Mouse (Mus musculus) hindbrain, embryonic 13.5 days (tissue): ENCODE measurements at regions not wholly inside any gene's neighbourhood (a gene's known extent, or its start where the extent isn't known, plus 50 kb on each side); places are given as distances from the start of the nearest gene placed in this dataset.
A peak's percentile ranks its signal among the peaks of the same experiment; 100 is the strongest.

Experiments used
- ATAC-seq: fragments of 200-750 bp; cut with Nextera tagmentation; 2 replicates; pipeline ENCODE4 v1.8.0; 2017; ENCODE audit warnings: moderate TSS enrichment; ENCODE audit not compliant: low FRiP score
- H3K27ac ChIP-seq: fragments of 300-500 bp; sonication (generic); 2 replicates; pipeline ENCODE4 v1.5.1; 2015; ENCODE audit warnings: inconsistent platforms, mild to moderate bottlenecking, moderate library complexity
- H3K27me3 ChIP-seq: fragments of 300-500 bp; sonication (generic); 2 replicates; pipeline ENCODE4 v1.6.1; 2015; ENCODE audit warnings: mild to moderate bottlenecking, inconsistent platforms
- H3K36me3 ChIP-seq: fragments of 300-500 bp; sonication (generic); 2 replicates; pipeline ENCODE4 v1.6.1; 2015; ENCODE audit warnings: mild to moderate bottlenecking, inconsistent platforms
- H3K4me1 ChIP-seq: fragments of 300-500 bp; sonication (generic); replicated peaks from 2 replicates; pipeline ENCODE4 v1.6.1; 2015; ENCODE audit warnings: inconsistent platforms
- H3K4me2 ChIP-seq: fragments of 300-500 bp; sonication (generic); 2 replicates; pipeline ENCODE4 v1.6.1; 2015; ENCODE audit warnings: inconsistent platforms, mild to moderate bottlenecking, moderate library complexity
- H3K4me3 ChIP-seq: fragments of 300-500 bp; sonication (generic); 2 replicates; pipeline ENCODE4 v1.5.1; 2015; ENCODE audit warnings: mild to moderate bottlenecking, inconsistent platforms
- H3K9ac ChIP-seq: fragments of 300-500 bp; sonication (generic); 2 replicates; pipeline ENCODE4 v1.6.1; 2015; ENCODE audit warnings: mild to moderate bottlenecking, inconsistent platforms
- H3K9me3 ChIP-seq: fragments of 300-500 bp; sonication (generic); 2 replicates; pipeline ENCODE4 v1.6.1; 2016; ENCODE audit warnings: inconsistent platforms
- WGBS: fragments of 180-500 bp; shearing (Covaris S2); methylation state at CpG from one replicate; pipeline ENCODE4 v1.1.7; 2015; 5-methylcytosine and 5-hydroxymethylcytosine counted together

GRCm38 (mm10) chr11:38886466-38886865, 1650.7 kb upstream of the Tenm2 start:
- no peak overlapping the region for H3K9ac ChIP-seq
- no peak overlapping the region for H3K4me2 ChIP-seq
- no peaks in the 10 kb centered on the region for H3K9me3 ChIP-seq
- no peaks in the 10 kb centered on the region for H3K36me3 ChIP-seq
- H3K27me3 ChIP-seq: no peaks in the 10 kb centered on the region
- H3K4me3 ChIP-seq: no peak overlapping the region
- no peak for ATAC-seq
- H3K27ac ChIP-seq: no peak overlapping the region
- 41% methylated on average over 1 of the region's 1 CpGs for WGBS
- H3K4me1 ChIP-seq: no peaks in the 10 kb centered on the region

- H3K9me3 ChIP-seq: no peaks in the 10 kb centered on the region
- 0 out of 2 replicates have a peak overlapping the region, but pooled peaks have one; percentile 13 for H3K27ac ChIP-seq
- no peak overlapping the region for H3K9ac ChIP-seq
- ATAC-seq: peak; percentile 80; the same call in 1 of the 2 replicates
- no peak overlapping the region for H3K4me3 ChIP-seq
- no peaks in the 10 kb centered on the region for H3K36me3 ChIP-seq
- H3K27me3 ChIP-seq: no peaks in the 10 kb centered on the region
- H3K4me2 ChIP-seq: peak overlapping the region; percentile 19; the same call in 1 of the 2 replicates
- 0 out of 2 replicates have a peak, but pooled peaks cover 6% of the 10 kb centered on the region for H3K4me1 ChIP-seq
- WGBS: 21% methylated on average over 9 of the region's 9 CpGs
These were observed 1626.0 kb upstream of the Tenm2 start for GRCm38 (mm10) chr11:38861622-38862345.

DNA sequence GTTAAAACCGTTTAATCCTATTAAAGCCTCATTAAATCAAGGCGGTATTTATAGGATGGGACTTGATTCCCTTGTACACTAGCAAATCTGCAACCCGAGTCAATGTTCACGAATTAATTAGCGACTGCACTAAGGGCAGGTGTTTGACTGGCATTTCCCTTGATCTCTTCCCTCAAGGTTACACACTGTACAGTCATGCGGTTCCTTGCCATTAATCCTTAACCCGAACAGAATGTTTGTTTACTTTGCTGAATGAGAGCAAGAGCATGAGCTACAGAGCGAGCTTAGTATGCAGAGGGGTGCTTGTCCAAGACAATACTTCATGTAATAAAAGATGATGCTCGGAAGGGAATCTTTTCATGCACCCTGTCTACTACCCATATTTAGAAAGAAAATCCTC, 1620.9 kb upstream of the Tenm2 start:
- ATAC-seq: no peak
- 73% methylated on average over 9 of the region's 9 CpGs for WGBS
- Histone ChIP-seq H3K9ac (no peak overlapping the region), H3K4me3 (no peak overlapping the region), H3K4me2 (no peak overlapping the region), H3K36me3 (no peaks in the 10 kb centered on the region), H3K27ac (no peak overlapping the region), H3K9me3 (no peaks in the 10 kb centered on the region), H3K4me1 (0 out of 2 replicates have a peak, but pooled peaks cover 1% of the 10 kb centered on the region), H3K27me3 (no peaks in the 10 kb centered on the region)

GRCm38 (mm10) chr11:38829148-38829547, 1593.4 kb upstream of the Tenm2 start:
- no peaks in the 10 kb centered on the region for H3K4me1 ChIP-seq
- H3K27me3 ChIP-seq: no peaks in the 10 kb centered on the region
- H3K9me3 ChIP-seq: no peaks in the 10 kb centered on the region
- H3K4me3 ChIP-seq: no peak overlapping the region
- H3K4me2 ChIP-seq: no peak overlapping the region
- no peaks in the 10 kb centered on the region for H3K36me3 ChIP-seq
- no peak overlapping the region for H3K27ac ChIP-seq
- no peak for ATAC-seq
- WGBS: 74% methylated on average over 5 of the region's 5 CpGs
- H3K9ac ChIP-seq: no peak overlapping the region

DNA sequence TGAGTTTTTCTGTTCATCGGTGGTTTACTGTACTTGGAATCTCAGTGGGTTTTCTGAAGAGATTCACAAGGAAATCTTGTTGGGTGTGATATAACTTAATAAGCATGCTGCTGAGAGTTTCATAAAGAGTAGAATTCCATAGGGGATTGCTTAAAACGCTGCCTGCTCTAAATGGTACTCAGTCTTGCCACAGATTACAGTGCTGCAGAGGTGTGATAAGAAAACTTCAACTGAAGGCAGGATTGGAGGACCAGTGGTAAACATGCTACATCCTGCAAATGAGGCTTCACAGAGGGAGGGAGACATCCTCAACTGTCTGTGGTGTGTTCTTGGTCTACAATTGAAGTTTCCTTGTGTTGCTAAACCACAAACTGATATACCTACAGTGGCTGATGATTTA, 1592.6 kb upstream of the Tenm2 start:
- Histone ChIP-seq H3K9ac (no peak overlapping the region), H3K36me3 (no peaks in the 10 kb centered on the region), H3K27ac (no peak overlapping the region), H3K4me1 (no peaks in the 10 kb centered on the region), H3K9me3 (no peaks in the 10 kb centered on the region), H3K4me2 (no peak overlapping the region), H3K4me3 (no peak overlapping the region), H3K27me3 (no peaks in the 10 kb centered on the region)
- no peak for ATAC-seq
- 54% methylated on average over 2 of the region's 2 CpGs for WGBS

DNA sequence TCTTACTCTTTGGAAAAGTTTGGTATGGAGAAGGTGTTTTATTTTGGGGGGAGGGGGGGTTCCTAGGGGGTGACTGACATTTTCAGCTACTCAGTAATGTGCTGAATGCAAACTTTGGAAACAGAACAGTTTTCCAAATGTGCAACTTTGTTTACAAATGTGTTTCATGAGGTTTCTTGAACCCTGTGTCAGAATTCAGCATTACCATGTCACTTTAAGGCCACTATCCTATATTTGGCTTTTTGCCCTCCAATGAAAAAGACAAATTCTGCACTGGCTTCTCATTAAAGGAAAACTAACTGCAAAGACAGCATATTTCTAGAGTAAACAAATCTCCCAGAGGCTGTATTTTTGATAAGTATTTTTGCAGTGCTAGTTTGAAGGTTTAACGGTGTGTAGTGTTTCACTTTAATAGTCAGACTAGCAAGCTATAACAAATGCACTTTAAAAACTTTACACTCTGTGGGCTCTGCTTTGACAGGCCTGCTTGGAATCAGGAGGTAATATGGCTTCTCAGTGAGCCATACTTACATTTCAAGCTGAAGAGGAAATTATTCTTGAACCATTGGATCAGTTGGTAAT, 1589.5 kb upstream of the Tenm2 start:
- no peaks in the 10 kb centered on the region for H3K36me3 ChIP-seq
- 78% methylated on average over 1 of the region's 1 CpGs for WGBS
- H3K27ac ChIP-seq: no peak overlapping the region

DNA sequence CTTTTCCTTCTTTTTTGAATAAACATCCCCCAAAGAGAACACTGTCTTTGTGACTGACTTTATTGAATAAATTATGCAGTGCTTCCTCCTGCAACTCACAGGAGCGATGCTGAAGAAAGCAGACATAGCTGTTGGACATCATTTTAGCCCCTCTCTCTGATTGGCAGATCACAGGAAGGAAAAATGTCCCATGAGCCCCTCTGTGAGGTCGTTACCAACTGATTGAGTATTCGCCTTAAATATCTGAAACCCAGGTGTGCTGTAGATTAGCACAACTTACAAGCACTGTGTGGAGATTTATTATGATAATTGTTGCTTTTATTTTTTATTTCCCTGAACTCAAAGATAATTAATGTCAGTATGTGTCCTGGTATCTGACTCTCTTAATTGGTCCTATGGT, 1582.4 kb upstream of the Tenm2 start:
- Histone ChIP-seq H3K4me1 (no peaks in the 10 kb centered on the region), H3K4me3 (no peak overlapping the region), H3K27me3 (no peaks in the 10 kb centered on the region), H3K27ac (no peak overlapping the region), H3K36me3 (no peaks in the 10 kb centered on the region), H3K4me2 (no peak overlapping the region), H3K9ac (no peak overlapping the region), H3K9me3 (no peaks in the 10 kb centered on the region)
- no peak for ATAC-seq
- WGBS: 52% methylated on average over 3 of the region's 3 CpGs

More for the DNA sequence above, 1589.5 kb upstream of the Tenm2 start:
- Histone ChIP-seq H3K4me2 (no peak overlapping the region), H3K4me1 (no peaks in the 10 kb centered on the region), H3K27me3 (no peaks in the 10 kb centered on the region), H3K9ac (no peak overlapping the region), H3K4me3 (no peak overlapping the region), H3K9me3 (no peaks in the 10 kb centered on the region)
- ATAC-seq: no peak

DNA sequence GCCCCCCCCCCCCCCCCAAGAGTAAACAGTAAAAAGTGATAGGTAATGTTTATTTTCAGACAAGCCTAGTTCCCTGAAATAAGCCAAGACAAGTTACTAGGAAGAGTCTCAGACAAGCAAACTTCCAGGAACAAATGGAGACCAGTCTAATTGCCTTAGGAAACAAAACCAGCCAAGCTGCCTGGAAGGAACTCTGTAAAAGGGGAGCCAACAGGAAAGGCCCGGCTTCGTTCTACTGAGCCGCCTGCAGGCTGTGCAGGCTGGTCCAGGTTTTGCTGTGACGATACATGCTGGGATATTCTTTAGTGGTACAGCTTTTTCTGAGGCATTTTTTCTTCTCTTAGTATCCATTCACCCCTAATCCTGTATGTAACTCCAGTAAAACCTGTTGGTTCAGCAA, 1547.8 kb upstream of the Tenm2 start:
- Histone ChIP-seq H3K4me1 (no peaks in the 10 kb centered on the region), H3K4me2 (no peak overlapping the region), H3K36me3 (no peaks in the 10 kb centered on the region), H3K9ac (no peak overlapping the region), H3K27ac (no peak overlapping the region), H3K27me3 (no peaks in the 10 kb centered on the region), H3K9me3 (no peaks in the 10 kb centered on the region), H3K4me3 (no peak overlapping the region)
- 90% methylated on average over 4 of the region's 4 CpGs for WGBS
- ATAC-seq: no peak

- no peaks in the 10 kb centered on the region for H3K27me3 ChIP-seq
- no peak overlapping the region for H3K27ac ChIP-seq
- H3K4me2 ChIP-seq: no peak overlapping the region
- no peaks in the 10 kb centered on the region for H3K9me3 ChIP-seq
- no peaks in the 10 kb centered on the region for H3K4me1 ChIP-seq
- WGBS: 37% methylated on average over 1 of the region's 1 CpGs
- H3K4me3 ChIP-seq: no peak overlapping the region
- no peak overlapping the region for H3K9ac ChIP-seq
- ATAC-seq: no peak
- H3K36me3 ChIP-seq: no peaks in the 10 kb centered on the region
These were observed 1543.8 kb upstream of the Tenm2 start for GRCm38 (mm10) chr11:38779585-38779984.

DNA sequence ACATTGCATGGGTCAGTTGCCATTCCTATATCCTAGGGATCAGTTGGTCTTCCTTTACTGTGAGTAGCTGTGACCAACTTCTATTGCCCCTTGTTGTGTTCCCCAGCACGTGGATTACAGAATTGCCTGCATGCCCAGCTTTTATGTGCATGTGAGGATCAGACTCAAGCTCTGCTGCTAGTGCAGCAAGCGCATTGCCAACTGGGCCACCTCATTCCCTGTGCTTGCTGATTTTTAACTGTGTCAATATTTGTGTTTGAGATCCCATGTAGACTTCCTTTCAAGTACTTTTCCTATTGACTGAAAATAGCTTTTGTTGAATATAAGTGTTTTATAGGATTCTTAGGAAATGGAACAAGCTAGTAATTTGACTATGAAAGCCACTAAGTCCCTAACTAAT, 1526.5 kb upstream of the Tenm2 start:
- no peak for ATAC-seq
- Histone ChIP-seq H3K9ac (no peak overlapping the region), H3K4me3 (no peak overlapping the region), H3K9me3 (no peaks in the 10 kb centered on the region), H3K27ac (no peak overlapping the region), H3K36me3 (no peaks in the 10 kb centered on the region), H3K27me3 (no peaks in the 10 kb centered on the region), H3K4me1 (no peaks in the 10 kb centered on the region), H3K4me2 (no peak overlapping the region)
- WGBS: 81% methylated on average over 2 of the region's 2 CpGs

DNA sequence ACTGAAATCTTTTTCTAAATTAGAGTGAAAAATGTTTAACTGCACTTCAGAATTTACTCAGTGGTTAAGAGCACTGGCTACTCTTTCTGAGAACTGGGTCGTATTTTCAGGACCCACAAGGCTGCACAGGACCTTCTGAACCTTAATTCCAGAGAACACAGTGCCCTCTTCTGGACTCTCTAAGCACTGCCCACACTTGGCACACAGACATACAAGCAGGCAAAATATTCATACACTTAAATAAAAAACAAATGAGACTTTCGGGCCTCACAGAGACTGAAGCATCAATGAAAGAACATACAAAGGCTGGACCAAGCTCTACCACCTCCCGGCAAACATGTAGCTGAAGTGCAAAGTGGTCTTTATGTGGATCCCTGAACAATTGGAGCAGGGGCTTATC, 1511.8 kb upstream of the Tenm2 start:
- no peak overlapping the region for H3K4me2 ChIP-seq
- WGBS: 38% methylated on average over 3 of the region's 3 CpGs
- no peaks in the 10 kb centered on the region for H3K9me3 ChIP-seq
- no peaks in the 10 kb centered on the region for H3K4me1 ChIP-seq
- no peak overlapping the region for H3K9ac ChIP-seq
- ATAC-seq: no peak
- H3K27me3 ChIP-seq: no peaks in the 10 kb centered on the region
- no peak overlapping the region for H3K27ac ChIP-seq
- no peaks in the 10 kb centered on the region for H3K36me3 ChIP-seq
- no peak overlapping the region for H3K4me3 ChIP-seq

DNA sequence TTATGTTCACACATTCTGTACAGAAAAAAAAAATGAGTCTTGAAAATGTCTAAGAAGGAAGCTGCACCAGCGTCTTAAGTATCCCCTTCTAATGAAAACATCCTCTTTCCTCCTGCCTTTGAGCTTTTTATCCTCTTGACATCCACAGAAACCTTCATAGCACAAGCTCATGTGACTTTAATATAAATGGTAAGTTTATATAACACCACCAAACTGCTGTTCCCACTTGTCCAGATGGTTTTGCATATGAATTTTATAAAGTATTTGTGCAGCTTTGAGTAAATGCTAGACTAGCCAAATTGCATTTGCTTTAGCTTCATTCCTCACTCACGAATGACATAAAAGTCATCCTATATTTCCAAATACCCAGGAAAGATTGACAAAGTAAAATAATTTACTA, 1493.3 kb upstream of the Tenm2 start:
- 76% methylated on average over 2 of the region's 2 CpGs for WGBS
- no peak overlapping the region for H3K27ac ChIP-seq
- no peak overlapping the region for H3K9ac ChIP-seq
- H3K9me3 ChIP-seq: no peaks in the 10 kb centered on the region
- H3K4me3 ChIP-seq: no peak overlapping the region
- H3K27me3 ChIP-seq: no peaks in the 10 kb centered on the region
- ATAC-seq: no peak
- H3K4me1 ChIP-seq: no peaks in the 10 kb centered on the region
- no peak overlapping the region for H3K4me2 ChIP-seq
- H3K36me3 ChIP-seq: no peaks in the 10 kb centered on the region

- Histone ChIP-seq H3K9me3 (no peaks in the 10 kb centered on the region), H3K4me3 (no peak overlapping the region), H3K9ac (no peak overlapping the region), H3K27ac (no peak overlapping the region), H3K4me2 (no peak overlapping the region), H3K4me1 (no peaks in the 10 kb centered on the region), H3K36me3 (no peaks in the 10 kb centered on the region), H3K27me3 (no peaks in the 10 kb centered on the region)
- no peak for ATAC-seq
- 77% methylated on average over 3 of the region's 3 CpGs for WGBS
These were observed 1479.9 kb upstream of the Tenm2 start for GRCm38 (mm10) chr11:38715697-38716096.
